Mouse (Mus musculus) cerebral cortex, adult 2 months (tissue): ENCODE results near the gene Cfap61.

Source experiments
- WGBS: fragments of 180-500 bp; shearing (Covaris S2); methylation state at CpG from one replicate; pipeline ENCODE4 v1.1.7; 2018; 5-methylcytosine and 5-hydroxymethylcytosine counted together

Gene Cfap61

GRCm38 (mm10) chr2:146257609-146258008 lies 323.0 kb downstream of the Cfap61 start:
- WGBS = 88% methylated on average over 3 of the region's 3 CpGs

GRCm38 (mm10) chr2:146258736-146259469 lies 324.3 kb downstream of the Cfap61 start:
- WGBS = 38% methylated on average over 10 of the region's 10 CpGs

GRCm38 (mm10) chr2:146259787-146260560 lies 325.4 kb downstream of the Cfap61 start:
- WGBS = 82% methylated on average over 18 of the region's 18 CpGs

DNA sequence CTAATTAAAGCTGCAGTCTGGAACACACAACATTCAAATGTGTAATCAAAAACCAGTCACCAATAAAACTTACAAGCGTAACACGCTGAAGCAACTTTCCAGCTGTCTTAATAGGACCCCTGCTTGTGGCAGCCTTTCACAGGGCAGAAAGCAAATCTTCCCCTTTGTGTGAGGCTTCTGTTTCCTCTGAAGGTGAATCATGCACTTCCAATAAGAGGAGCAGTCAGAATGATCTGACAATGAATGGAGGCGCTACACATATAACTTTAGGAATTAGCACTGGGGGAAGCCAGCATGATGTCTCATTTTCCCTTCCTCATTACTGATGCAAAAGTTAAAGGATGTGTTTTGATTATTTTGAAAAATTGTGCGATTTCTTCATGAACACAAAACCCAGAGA lies 326.6 kb downstream of the Cfap61 start:
- WGBS = 79% methylated on average over 4 of the region's 4 CpGs

DNA sequence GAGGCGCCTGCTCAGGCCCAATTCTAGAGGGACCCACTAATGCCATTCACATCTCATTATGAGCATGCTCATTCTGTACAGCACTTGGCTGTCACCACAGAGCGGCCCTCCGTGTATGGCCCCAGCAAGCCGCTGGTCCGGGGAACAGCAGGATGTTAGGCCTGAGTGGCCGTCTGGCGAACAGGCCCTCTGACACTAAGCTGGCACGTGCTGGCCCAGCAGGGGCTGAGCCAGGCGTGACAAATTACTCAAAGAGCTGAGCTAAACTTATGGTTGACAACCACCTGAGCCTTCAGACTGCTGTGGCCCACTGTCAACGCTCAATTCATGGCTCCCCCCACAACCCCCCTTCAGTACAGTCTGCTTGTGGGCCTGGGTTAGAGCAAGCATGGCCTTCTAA lies 327.6 kb downstream of the Cfap61 start:
- whole genome bisulfite sequencing = 77% methylated on average over 10 of the region's 10 CpGs
